Mouse (Mus musculus) left cerebral cortex, postnatal 25 days (tissue): ENCODE measurements around the gene Baiap2l1. TPM values are rescaled to one million over a fixed set of nuclear protein-coding genes. Genes with fewer than 3 reads are reported as not detected.
"Not testable (repeated sequence)": the region's sequence is repeated elsewhere in the genome, so short reads cannot be mapped to it uniquely, and the experiment has no call there.

ENCODE experiments used
- DNase-seq, 2 experiments: peaks; one replicate each; pipeline ENCODE4 v3.0.0; 2022; ENCODE audit warnings: low spot score in 2 of 2, mixed read lengths in 1 of 2
- intact Hi-C: fragments of 180-260 bp; cut with DNase I; formaldehyde crosslinking; loops from one replicate; pipeline ENCODE4 v1.15.1; 2025
- total RNA-seq, 2 experiments: library from RNA; stranded (reverse); gene quantifications; 2 replicates each; pipeline ENCODE4 v1.2.3; 2021

Gene Baiap2l1
- total RNA-seq, 2 experiments from 2014 or later, result 0.53 to 0.92 TPM

GRCm38 (mm10) chr5:144352250-144353047, 5.5 kb downstream of the Baiap2l1 start:
- DNase-seq, result no peak
- intact Hi-C loops, result no loop called here

GRCm38 (mm10) chr5:144351185-144351584, 6.7 kb downstream of the Baiap2l1 start:
- intact Hi-C loops, result no loop called here
- no peak for DNase-seq

- intact Hi-C loops, result no loop called here
- DNase-seq, result no peak
Observed at GRCm38 (mm10) chr5:144344592-144344991, 13.3 kb downstream of the Baiap2l1 start.

GRCm38 (mm10) chr5:144341085-144341484, 16.8 kb downstream of the Baiap2l1 start:
- intact Hi-C loops, result no loop called here
- no peak for DNase-seq

- DNase-seq, result no peak
- intact Hi-C loops, result no loop called here
Observed at GRCm38 (mm10) chr5:144338787-144339186, 19.1 kb downstream of the Baiap2l1 start.

GRCm38 (mm10) chr5:144335357-144335756, 22.6 kb downstream of the Baiap2l1 start:
- intact Hi-C loops, DNase-seq: not testable (repeated sequence)

- DNase-seq, result no peak
Observed at GRCm38 (mm10) chr5:144334010-144334409, 23.9 kb downstream of the Baiap2l1 start.

GRCm38 (mm10) chr5:144322717-144323116, 35.2 kb downstream of the Baiap2l1 start:
- intact Hi-C loops, result no loop called here
- no peak for DNase-seq

More at GRCm38 (mm10) chr5:144334010-144334409, 23.9 kb downstream of the Baiap2l1 start:
- intact Hi-C loops, result no loop called here

- intact Hi-C loops, result no loop called here
- DNase-seq, result no peak
Observed at GRCm38 (mm10) chr5:144321681-144322080, 36.2 kb downstream of the Baiap2l1 start.

GRCm38 (mm10) chr5:144318286-144318685, 39.6 kb downstream of the Baiap2l1 start:
- intact Hi-C loops, result no loop called here

GRCm38 (mm10) chr5:144317426-144317825, 40.5 kb downstream of the Baiap2l1 start:
- no peak for DNase-seq
- intact Hi-C loops, result no loop called here

More at GRCm38 (mm10) chr5:144318286-144318685, 39.6 kb downstream of the Baiap2l1 start:
- no peak for DNase-seq

- no peak for DNase-seq
- intact Hi-C loops, result no loop called here
Observed at GRCm38 (mm10) chr5:144316442-144316841, 41.5 kb downstream of the Baiap2l1 start.

- intact Hi-C loops, result no loop called here
- no peak for DNase-seq
Observed at GRCm38 (mm10) chr5:144314731-144315494, 43.0 kb downstream of the Baiap2l1 start.

- intact Hi-C loops, result no loop called here
- no peak for DNase-seq
Observed at GRCm38 (mm10) chr5:144313335-144313734, 44.6 kb downstream of the Baiap2l1 start.

GRCm38 (mm10) chr5:144312183-144312582, 45.7 kb downstream of the Baiap2l1 start:
- intact Hi-C loops, result no loop called here
- no peak for DNase-seq

GRCm38 (mm10) chr5:144308929-144309328, 49.0 kb downstream of the Baiap2l1 start:
- DNase-seq, result no peak
- intact Hi-C loops, result no loop called here

- DNase-seq, result no peak
- intact Hi-C loops, result no loop called here
Observed at GRCm38 (mm10) chr5:144303071-144303470, 54.8 kb downstream of the Baiap2l1 start.

GRCm38 (mm10) chr5:144296090-144296604, 61.8 kb downstream of the Baiap2l1 start:
- intact Hi-C loops, result no loop called here

GRCm38 (mm10) chr5:144295357-144295756, 62.6 kb downstream of the Baiap2l1 start:
- intact Hi-C loops, result no loop called here

More at GRCm38 (mm10) chr5:144296090-144296604, 61.8 kb downstream of the Baiap2l1 start:
- DNase-seq, result no peak

GRCm38 (mm10) chr5:144294908-144295307, 63.0 kb downstream of the Baiap2l1 start:
- no peak for DNase-seq
- intact Hi-C loops, result no loop called here

More at GRCm38 (mm10) chr5:144295357-144295756, 62.6 kb downstream of the Baiap2l1 start:
- DNase-seq, result no peak
